Mouse (Mus musculus): Measurements from ENCODE around the gene Commd6. TPM values are rescaled to one million over a fixed set of nuclear protein-coding genes. Genes with fewer than 3 reads are reported as not detected.
A peak's percentile ranks its signal among the peaks of the same experiment; 100 is the strongest.
"Not testable (repeated sequence)": the region's sequence is repeated elsewhere in the genome, so short reads cannot be mapped to it uniquely, and the experiment has no call there.

Gene Commd6
- polyA plus RNA-seq, 1 experiment from 2014 or later: 71.8 TPM

- ATAC-seq (replicated peaks; ENCODE audit: insufficient number of reproducible peaks, insufficient read depth, low FRiP score, low read depth); H3K27me3 ChIP-seq; H3K36me3 ChIP-seq; H3K9ac ChIP-seq; H3K9me3 ChIP-seq (replicated peaks); H3K4me3 ChIP-seq: not testable (repeated sequence)
- Histone ChIP-seq H3K27ac (peak overlapping the region; percentile 49; the same call in 1 of the 2 replicates), H3K4me1 (replicated peaks) (peaks cover 25% of the 10 kb centered on the region), H3K4me2 (peak overlapping the region; percentile 6; the same call in 1 of the 2 replicates)
- 45% methylated on average over 3 of the region's 4 CpGs for WGBS
Measured at GRCm38 (mm10) chr14:101588209-101588991, 52.1 kb downstream of the Commd6 start.

GRCm38 (mm10) chr14:101587366-101588040 is 53.0 kb downstream of the Commd6 start:
- H3K4me3 ChIP-seq; H3K9me3 ChIP-seq (replicated peaks): not testable (repeated sequence)
- WGBS: 73% methylated on average over 4 of the region's 6 CpGs

GRCm38 (mm10) chr14:101586096-101586495 is 54.4 kb downstream of the Commd6 start:
- Histone ChIP-seq H3K27ac (peak overlapping the region; percentile 48), H3K9ac (no peak overlapping the region), H3K9me3 (replicated peaks) (no peaks in the 10 kb centered on the region), H3K4me1 (replicated peaks) (peaks cover 25% of the 10 kb centered on the region), H3K36me3 (no peaks in the 10 kb centered on the region), H3K27me3 (no peaks in the 10 kb centered on the region), H3K4me3 (no peak overlapping the region), H3K4me2 (no peak overlapping the region)
- no peak for ATAC-seq (replicated peaks; ENCODE audit: insufficient number of reproducible peaks, insufficient read depth, low FRiP score, low read depth)
- 36% methylated on average over 7 of the region's 7 CpGs for WGBS

More at GRCm38 (mm10) chr14:101587366-101588040, 53.0 kb downstream of the Commd6 start:
- H3K27me3 ChIP-seq; H3K9ac ChIP-seq; H3K4me2 ChIP-seq; ATAC-seq (replicated peaks; ENCODE audit: insufficient number of reproducible peaks, insufficient read depth, low FRiP score, low read depth); H3K36me3 ChIP-seq: not testable (repeated sequence)
- H3K4me1 ChIP-seq (replicated peaks): peaks cover 25% of the 10 kb centered on the region
- H3K27ac ChIP-seq: peak overlapping the region; percentile 50

Other genes with a start within 250 kb of the Commd6 start
- gene Tbc1d4, start 31.5 kb downstream of the Commd6 start, polyA plus RNA-seq (2015; fragmentation: Nextera tagmentation; extraction: Ambion mirVana): 25.5 and 26.2 TPM in 2 replicates
- gene Uchl3, start 13.3 kb upstream of the Commd6 start, polyA plus RNA-seq (2015; fragmentation: Nextera tagmentation; extraction: Ambion mirVana): 76.9 and 78.9 TPM in 2 replicates
- gene Gm9922, start 89.1 kb upstream of the Commd6 start, polyA plus RNA-seq (2015; fragmentation: Nextera tagmentation; extraction: Ambion mirVana): 3.0 and 4.3 TPM in 2 replicates
- gene Lmo7, start 89.3 kb upstream of the Commd6 start, polyA plus RNA-seq (2015; fragmentation: Nextera tagmentation; extraction: Ambion mirVana): 230 and 261 TPM in 2 replicates

Measured in heart, embryonic 15.5 days (tissue).